Mouse (Mus musculus): ENCODE data around the gene Zmynd11. TPM values are rescaled to one million over a fixed set of nuclear protein-coding genes. Genes with fewer than 3 reads are reported as not detected.

The Zmynd11 gene
- total RNA-seq, 2 experiments from 2014 or later, result 238 to 261 TPM

DNA sequence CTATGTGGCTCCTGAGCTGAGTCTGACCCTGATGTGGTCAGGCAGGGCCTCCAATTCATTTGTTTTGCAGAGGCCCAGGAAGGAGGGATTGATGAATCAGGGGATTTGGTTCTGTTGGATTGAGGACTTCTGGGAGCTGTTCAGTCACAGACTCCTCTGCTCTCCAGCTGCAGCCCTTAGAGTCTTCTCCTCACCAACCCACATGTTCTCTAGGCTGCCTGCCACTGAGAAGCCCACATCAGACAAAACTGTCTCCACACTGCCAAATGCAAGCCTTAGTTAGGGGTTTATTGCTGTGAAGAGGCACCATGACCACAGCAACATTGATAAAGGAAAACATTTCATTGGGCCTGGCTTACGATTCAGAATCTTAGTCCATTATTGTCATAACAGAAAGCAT is 101.5 kb downstream of the Zmynd11 start:
- DNase-seq (ENCODE audit: low spot score in 2 of 2), result no peak

DNA sequence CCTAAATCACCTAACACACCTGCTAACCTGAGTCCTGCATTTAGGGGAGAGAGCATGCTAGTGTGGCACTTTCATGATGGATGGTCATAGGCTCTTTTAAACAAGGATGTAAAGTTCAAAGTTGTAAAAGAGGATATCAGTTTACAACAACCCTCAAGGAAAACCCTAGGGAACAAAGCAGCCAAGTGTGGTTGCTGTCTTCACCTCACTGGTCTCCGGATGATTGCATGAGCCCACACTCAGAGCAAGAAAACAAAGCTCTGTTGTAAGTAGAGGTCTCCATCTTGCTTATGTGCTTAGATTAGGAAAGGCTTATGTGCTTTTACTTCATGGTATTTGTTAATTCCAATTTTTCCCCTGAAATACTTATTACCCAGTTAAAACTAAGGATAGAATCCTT is 104.4 kb downstream of the Zmynd11 start:
- no peak for DNase-seq (ENCODE audit: low spot score in 2 of 2)

DNA sequence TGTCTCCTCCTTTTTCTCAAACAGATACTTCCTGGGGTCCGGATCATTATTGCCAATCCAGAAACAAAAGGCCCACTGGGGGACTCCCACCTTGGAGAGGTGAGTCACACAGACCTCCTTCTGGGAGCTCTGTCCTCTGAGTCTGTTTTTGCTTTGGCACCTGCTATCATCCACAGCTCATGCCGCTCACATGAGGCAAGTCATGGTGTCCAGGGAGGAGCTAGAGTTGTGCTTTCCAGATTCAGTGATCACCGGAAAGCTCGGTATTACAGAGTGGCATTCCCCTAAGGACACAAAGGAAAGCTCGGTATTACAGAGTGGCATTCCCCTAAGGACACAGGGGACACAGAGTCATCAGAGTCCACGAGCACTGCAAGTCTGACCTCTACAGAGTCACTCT is 108.5 kb downstream of the Zmynd11 start:
- DNase-seq (ENCODE audit: low spot score in 2 of 2), result no peak

DNA sequence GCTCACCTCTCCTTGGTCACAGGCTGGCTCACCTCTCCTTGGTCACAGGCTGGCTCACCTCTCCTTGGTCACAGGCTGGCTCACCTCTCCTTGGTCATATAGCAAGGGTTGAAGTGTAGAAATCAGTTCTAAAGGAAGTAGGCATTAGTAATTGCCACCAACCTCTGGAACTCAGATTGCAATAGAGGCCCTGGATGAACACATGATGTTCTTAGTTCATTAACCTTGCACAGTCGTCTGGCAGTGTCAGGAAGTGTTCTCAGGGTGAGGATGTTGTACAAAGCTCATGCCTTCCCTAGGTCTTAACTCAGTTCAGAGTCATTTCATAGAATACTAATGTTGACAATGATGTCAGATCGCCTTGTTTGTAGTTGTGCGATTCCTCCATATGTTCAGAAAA is 112.1 kb downstream of the Zmynd11 start:
- no peak for DNase-seq (ENCODE audit: low spot score in 2 of 2)

DNA sequence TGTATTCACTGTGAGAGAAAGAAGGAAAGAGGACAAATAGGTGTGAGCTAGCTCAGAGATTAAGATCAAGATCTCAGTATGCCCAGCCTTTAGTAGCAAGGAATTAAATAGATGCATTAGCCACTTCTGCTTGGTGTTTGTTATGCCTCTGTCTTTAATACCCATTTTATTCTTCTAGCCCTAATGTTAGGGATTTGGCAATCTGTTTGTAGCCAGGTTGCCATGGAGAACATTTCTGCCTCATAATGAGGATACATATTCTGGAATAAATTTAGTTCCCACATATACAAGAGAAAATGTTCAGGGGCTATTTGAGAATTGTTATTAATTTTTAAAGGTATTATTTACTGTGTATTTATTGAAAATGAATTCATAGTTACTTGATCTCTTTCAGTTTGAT is 114.5 kb downstream of the Zmynd11 start:
- no peak for DNase-seq (ENCODE audit: low spot score in 2 of 2)

DNA sequence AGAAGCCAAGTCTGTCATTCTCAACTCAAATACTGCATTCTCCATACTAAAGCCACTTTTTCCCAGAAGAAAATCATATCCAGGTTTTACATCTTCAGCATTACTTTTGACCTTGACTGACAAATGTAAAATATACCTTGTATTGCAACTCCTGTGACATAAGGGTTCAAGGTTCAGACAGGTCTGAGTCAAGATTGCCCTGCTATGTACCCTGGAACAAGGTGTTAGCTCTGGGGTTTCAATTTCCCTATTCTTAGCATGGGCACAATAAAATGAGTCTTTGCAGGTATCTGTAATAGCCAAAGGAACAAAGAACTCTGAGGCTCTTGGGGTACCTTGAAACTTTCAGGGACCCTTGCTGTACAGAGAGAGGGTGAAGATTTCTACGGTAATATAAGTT is 115.2 kb downstream of the Zmynd11 start:
- no peak for DNase-seq (ENCODE audit: low spot score in 2 of 2)

DNA sequence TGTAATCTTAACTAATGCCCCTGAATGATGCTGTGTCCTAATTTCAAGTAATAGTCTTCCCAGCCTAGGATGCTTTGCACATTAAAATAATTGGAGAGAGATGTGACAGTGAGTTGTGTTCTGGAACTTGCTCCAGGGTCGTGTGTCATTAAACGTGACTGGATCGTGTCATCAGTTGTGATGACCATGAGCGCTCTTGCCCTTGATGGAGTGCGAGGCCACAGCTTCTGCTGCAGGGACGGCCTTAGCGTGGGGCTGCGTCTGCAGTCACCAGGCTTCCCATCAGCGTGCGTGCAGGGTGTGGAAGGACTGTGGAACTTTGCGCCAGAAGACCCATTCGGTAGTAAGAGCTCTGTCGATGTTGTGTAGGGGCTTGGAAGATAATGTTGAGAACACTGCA is 116.4 kb downstream of the Zmynd11 start:
- no peak for DNase-seq (ENCODE audit: low spot score in 2 of 2)

DNA sequence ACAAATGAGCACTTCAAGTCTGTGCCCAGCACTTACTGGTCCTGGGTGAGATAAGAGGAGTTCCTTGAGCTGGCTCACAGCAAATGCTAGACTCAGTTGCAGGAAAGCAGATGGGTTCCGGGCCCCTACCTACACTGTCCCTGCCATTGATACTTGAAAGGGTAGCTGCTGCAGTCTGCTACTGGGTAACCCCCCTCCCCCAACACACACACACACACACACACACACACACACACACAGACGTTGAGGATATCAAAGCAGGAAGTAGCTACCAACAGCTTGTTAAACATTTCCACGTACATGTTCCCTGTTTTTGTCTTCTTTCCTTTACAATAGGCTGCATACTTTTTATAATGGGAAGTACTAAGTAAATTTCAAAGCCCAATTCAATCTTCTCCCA is 127.2 kb downstream of the Zmynd11 start:
- no peak for DNase-seq (ENCODE audit: low spot score in 2 of 2)

DNA sequence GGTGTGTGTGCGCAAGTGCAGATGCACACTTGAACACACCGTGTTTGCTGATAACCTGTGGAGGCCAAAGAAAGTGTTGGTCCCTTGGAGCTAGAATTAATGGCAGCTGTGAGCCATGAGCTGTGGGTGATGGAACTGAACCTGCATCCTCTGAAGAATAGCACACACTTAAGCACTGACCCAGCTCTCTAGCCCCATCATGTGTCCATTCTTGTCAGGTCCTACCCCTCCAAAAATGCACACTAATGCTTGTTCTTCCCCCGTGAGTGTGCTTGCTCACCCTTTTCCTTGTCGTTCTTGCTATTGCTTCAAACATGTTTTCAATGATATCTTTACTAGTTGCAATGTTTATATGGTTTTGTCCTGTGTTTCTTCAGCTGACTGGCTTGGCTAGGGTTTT is 128.6 kb downstream of the Zmynd11 start:
- peak; percentile 19 to 31 for DNase-seq (ENCODE audit: low spot score in 2 of 2)

DNA sequence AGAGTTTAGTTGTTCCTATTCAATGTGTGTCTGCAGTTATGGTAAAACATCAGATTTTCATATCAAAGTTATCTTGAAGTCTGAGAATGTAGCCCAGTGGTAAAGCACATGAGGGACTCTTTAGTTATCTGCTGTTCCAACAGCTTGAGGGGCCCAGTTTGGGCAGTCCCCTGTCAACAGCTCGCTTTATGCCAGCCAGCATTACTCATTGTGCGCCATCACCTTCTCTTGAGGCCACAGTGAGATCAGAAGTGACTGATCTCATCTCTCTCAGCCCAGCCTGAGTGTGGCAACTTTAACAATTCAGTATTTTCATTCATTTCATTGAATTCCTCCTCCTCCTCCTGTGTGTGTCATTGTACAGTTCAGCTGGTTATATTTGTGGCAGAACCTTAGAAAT is 129.2 kb downstream of the Zmynd11 start:
- DNase-seq (ENCODE audit: low spot score in 2 of 2), result no peak

All from layer of hippocampus, postnatal 10 days (tissue).